Mouse (Mus musculus) liver, embryonic 14.5 days (tissue): ENCODE measurements around the gene Kif1bp.

Experiments used
- CTCF ChIP-seq: IDR thresholded peaks from 2 replicates; pipeline ENCODE4 v1.5.1; 2016; ENCODE audit warnings: antibody characterized with exemption, low read depth, control low read depth
- EP300 ChIP-seq: IDR thresholded peaks from 2 replicates; pipeline ENCODE4 v1.6.1; 2016; ENCODE audit warnings: antibody characterized with exemption, low read depth

- TF ChIP-seq CTCF (no peak), EP300 (no peak)
Observed at GRCm38 (mm10) chr10:62509032-62509656, 69.1 kb downstream of the Kif1bp start.
